Mouse (Mus musculus) testis, adult 2 months (tissue): ENCODE results near the gene Cdk1. TPM values are rescaled to one million over a fixed set of nuclear protein-coding genes. Genes with fewer than 3 reads are reported as not detected.

Experiments
- H3K27ac ChIP-seq: fragments of 200-500 bp; 2 replicates; pipeline ENCODE4 v1.5.1; 2012; ENCODE audit warnings: low read depth, low read length; ENCODE audit not compliant: control insufficient read depth, insufficient read depth
- H3K27me3 ChIP-seq: fragments of 200-500 bp; 2 replicates; pipeline ENCODE4 v1.6.1; 2012; ENCODE audit warnings: mild to moderate bottlenecking, low read length, moderate library complexity; ENCODE audit not compliant: control insufficient read depth, insufficient read depth
- H3K36me3 ChIP-seq: fragments of 200-500 bp; 2 replicates; pipeline ENCODE4 v1.6.1; 2012; ENCODE audit warnings: mild to moderate bottlenecking, low read length; ENCODE audit not compliant: control insufficient read depth, insufficient read depth
- H3K4me1 ChIP-seq: fragments of 200-500 bp; 2 replicates; pipeline ENCODE4 v1.6.1; 2012; ENCODE audit warnings: low read length; ENCODE audit not compliant: control insufficient read depth, insufficient read depth
- H3K4me3 ChIP-seq: fragments of 200-500 bp; 2 replicates; pipeline ENCODE4 v1.5.1; 2012; ENCODE audit warnings: low read depth, mild to moderate bottlenecking, low read length, moderate library complexity, mixed read lengths; ENCODE audit not compliant: control insufficient read depth
- CTCF ChIP-seq: fragments of 200-500 bp; IDR thresholded peaks from 2 replicates; pipeline ENCODE4 v1.5.1; 2012; ENCODE audit warnings: low read depth, mild to moderate bottlenecking, inconsistent platforms, low read length, moderate library complexity; ENCODE audit not compliant: control insufficient read depth, insufficient read depth, insufficient replicate concordance
- POLR2A ChIP-seq: fragments of 200-500 bp; IDR thresholded peaks from 2 replicates; pipeline ENCODE4 v1.6.1; 2012; ENCODE audit warnings: low read depth, mild to moderate bottlenecking, inconsistent platforms, low read length, moderate library complexity; ENCODE audit not compliant: control insufficient read depth
- polyA plus RNA-seq: library from polyadenylated mRNA; depleted of rRNA; stranded (reverse); fragments of >200 nt; gene quantifications from 2 replicates; pipeline ENCODE4 v1.2.3, GENCODE M21; 2012; rRNA removed

Cdk1 gene
- polyA plus RNA-seq: 49.2 and 49.5 TPM in 2 replicates

DNA sequence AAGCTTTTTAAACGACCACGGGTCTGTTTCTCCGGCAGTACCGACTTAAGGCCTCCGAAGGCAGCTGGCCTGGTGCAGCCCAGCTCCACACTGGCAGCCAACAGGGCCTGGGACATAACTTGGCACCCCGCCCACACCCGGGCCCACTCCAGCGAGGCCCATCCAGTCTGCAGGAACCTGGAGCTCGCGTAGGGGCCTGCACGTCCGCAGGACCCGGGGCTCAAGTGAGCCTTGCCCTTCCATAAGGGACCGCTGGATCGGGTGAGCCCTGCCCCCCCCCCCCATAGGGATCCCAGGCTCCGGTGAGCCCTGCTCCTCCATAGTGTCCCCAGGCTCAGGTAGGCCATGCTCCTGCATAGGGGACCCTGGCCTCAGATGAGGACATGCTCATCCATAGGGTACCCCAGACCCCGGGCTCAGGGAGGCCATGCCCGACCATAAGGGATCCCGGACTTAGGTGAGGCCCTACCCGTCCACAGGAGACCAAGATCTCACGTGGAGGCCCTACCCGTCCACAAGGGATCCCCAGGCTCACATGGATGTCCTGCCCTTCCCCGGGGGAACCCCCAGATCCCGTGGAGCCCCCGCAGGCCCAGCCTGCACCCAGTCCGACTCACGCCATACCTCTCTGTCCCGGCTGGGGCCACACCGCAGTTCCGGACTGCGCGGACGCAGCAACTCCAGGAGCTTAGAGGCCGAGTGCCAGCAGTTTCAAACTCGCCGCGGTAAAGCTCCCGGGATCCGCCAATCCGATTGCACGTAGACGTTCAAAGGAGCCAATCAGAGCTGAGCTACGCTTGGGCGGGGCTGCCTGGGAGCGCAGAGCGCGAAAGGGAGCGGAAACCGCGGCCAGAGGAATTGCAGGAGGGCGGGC, at the start of gene Cdk1:
Gene Cdk1 (minus strand): TSS at position 727 of the 874 bp plus-strand sequence.
- Histone ChIP-seq H3K36me3 (peaks cover 2% of the 10 kb centered on the region), H3K27me3 (no peaks in the 10 kb centered on the region), H3K4me1 (peaks cover 7% of the 10 kb centered on the region; the same call in 1 of the 2 replicates), H3K27ac (peak within 1 kb of the TSS; percentile 85), H3K4me3 (peak within 1 kb of the TSS; percentile 91)
- TF ChIP-seq POLR2A (peak; percentile 97), CTCF (no peak)

DNA sequence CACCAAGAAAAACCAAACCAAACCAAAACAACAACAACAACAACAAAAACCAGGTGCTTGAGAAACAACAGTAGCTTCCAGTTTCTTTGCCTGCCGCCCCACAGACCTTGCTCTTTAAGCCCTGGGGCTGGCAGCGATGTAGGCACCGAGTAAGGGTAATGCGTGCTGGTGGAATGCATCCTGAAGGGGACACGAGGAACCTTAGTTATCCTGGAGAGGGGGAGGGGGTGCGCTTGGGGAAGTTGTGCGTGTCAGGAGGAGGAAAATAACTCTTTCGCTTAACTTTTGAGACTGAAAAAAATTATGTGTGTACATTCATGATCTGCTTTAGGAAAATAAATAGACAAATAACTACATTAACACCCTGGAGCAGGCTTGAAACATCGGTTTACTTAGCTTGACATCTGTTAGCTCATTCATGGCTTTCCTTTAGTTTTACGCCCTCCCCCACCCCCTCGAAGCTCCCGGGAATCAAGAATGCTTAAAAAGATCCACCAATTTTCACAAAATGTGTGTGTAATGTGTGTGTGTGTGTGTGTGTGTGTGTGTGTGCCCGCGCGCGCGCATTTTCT, 47.2 kb upstream of the Cdk1 start:
- no peaks in the 10 kb centered on the region for H3K27me3 ChIP-seq
- TF ChIP-seq POLR2A (no peak), CTCF (no peak)
- H3K36me3 ChIP-seq: no peaks in the 10 kb centered on the region
- no peak overlapping the region for H3K27ac ChIP-seq
- peaks cover 14% of the 10 kb centered on the region for H3K4me1 ChIP-seq
- H3K4me3 ChIP-seq: no peak overlapping the region

DNA sequence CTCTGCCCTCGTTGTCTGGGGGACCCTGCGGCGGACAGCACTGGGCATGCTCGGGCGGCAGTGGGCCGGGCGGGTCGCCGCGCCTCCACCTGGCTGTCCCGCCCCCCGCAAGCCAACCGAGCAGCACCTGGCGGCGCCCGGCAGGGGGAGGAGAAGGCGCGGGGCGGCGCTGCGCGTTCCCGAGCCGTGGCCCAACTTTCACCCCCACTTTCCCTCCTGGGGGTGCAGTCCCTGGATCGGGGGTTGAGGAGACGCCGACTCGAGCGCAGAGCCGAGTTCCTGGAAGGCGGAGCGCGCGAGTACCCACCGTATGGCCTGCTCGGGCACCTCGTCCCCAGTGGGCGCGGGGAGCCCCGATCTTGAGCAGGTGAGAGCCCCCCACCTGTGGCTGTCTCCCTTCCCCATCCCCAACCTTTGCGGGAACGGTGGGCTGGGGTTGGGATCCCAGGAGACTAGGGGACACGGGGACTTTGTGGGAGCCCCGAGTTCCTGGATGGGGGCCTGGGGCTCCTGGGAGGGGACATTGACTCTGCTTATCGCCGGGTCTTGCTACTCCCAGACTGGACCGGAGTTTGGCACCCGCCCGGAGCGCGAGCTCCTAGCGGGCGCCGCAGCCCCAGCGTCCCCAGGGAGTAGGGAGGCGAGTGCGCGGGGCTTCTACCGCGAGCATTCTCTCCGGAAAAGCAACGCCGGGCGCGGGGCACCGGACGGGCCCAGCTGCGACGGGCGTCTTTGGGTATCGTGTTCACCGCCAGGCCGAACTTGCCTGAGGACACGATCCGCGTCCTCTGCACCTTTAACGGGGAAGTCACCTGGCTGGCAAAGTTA, 46.2 kb upstream of the Cdk1 start, which contains the start of gene Ank3:
Gene Ank3 (plus strand): TSS at position 11 of the 828 bp plus-strand sequence.
- Histone ChIP-seq H3K27ac (no peak within 1 kb of the TSS), H3K36me3 (no peaks in the 10 kb centered on the region), H3K4me3 (peak within 1 kb of the TSS; percentile 52), H3K4me1 (peaks cover 14% of the 10 kb centered on the region), H3K27me3 (no peaks in the 10 kb centered on the region)
- TF ChIP-seq POLR2A (no peak), CTCF (no peak)

DNA sequence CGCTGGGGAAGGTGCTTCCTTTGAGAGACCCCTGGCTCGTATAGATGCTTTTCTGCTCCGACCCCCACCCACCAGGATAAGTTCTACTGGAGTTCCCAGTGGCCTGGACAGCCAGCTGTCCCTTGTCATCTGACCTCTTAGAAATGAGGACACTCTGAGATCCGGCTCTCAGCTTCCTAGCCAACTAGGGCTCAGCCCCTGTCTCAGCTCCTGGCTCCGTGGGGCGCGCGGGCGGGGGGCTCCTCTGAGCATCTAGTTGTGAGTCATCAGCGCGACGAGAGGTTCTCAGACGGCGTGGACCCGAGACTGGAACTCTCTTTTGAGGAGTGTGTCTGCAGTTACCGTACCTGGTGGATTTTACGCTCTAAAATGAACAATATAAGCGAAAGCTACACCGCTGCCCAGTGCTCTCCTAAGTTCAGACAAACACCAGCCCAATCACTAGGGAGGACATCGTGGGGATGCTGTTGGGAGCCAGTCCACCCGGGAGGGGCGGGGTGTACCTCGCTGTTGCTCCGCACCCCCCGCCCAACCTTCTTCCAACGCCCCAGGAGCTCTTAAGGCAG, 45.5 kb upstream of the Cdk1 start:
- Histone ChIP-seq H3K4me3 (peak overlapping the region; percentile 52), H3K36me3 (no peaks in the 10 kb centered on the region), H3K4me1 (peaks cover 14% of the 10 kb centered on the region), H3K27ac (no peak overlapping the region), H3K27me3 (no peaks in the 10 kb centered on the region)
- TF ChIP-seq POLR2A (no peak), CTCF (no peak)

DNA sequence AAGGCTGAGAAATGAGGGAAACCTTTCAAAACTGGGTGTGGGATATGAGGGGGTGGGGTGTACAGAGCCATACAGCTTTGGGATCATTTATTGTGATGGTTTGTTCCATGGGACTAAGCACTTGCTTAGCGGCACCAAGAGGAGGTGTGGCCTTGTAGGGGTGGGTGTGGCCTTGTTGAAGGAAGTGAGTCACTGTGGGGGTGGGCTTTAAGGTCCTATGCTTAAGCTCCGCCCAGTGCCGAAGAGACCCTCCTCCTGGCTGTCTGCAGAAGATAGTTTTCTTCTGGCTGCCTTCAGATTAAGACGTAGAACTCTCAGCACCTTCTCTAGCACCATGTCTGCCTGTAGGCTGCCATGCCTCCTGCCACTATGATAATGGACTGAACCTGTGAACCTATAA, 36.8 kb upstream of the Cdk1 start:
- TF ChIP-seq CTCF (no peak), POLR2A (no peak)
- Histone ChIP-seq H3K27me3 (no peaks in the 10 kb centered on the region), H3K4me3 (no peak overlapping the region), H3K36me3 (no peaks in the 10 kb centered on the region), H3K27ac (no peak overlapping the region), H3K4me1 (peaks cover 3% of the 10 kb centered on the region)

DNA sequence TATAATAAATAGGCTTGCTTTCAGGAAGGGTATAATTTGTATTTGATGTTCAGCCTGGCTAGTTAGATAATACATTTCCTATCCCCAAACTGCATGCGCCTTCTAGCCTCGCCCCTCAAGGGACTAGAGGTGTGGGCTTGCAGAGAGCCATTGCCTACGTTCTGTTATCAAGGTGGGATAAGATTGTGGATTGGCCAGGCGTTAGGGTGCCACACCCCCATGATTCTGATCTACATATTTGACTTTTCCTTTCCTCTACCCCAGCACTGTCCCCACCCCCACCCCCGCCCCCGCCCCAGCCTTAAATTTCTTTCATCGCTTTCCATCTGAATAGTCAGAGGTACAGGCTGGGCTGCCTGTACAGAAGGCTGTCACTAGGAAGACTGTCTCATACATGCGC, 34.0 kb upstream of the Cdk1 start:
- no peak overlapping the region for H3K4me3 ChIP-seq
- no peaks in the 10 kb centered on the region for H3K36me3 ChIP-seq
- peaks cover 3% of the 10 kb centered on the region for H3K4me1 ChIP-seq
- no peak overlapping the region for H3K27ac ChIP-seq
- TF ChIP-seq CTCF (no peak), POLR2A (no peak)
- H3K27me3 ChIP-seq: no peaks in the 10 kb centered on the region
